Mouse (Mus musculus) heart, postnatal 0 days (tissue): ENCODE measurements around the gene Srebf2.

Source experiments
- CTCF ChIP-seq: IDR thresholded peaks from 2 replicates; pipeline ENCODE4 v1.5.1; 2016; ENCODE audit warnings: antibody characterized with exemption, control low read depth, low read depth
- EP300 ChIP-seq: IDR thresholded peaks from 2 replicates; pipeline ENCODE4 v1.6.1; 2016; ENCODE audit warnings: antibody characterized with exemption, low read depth

DNA sequence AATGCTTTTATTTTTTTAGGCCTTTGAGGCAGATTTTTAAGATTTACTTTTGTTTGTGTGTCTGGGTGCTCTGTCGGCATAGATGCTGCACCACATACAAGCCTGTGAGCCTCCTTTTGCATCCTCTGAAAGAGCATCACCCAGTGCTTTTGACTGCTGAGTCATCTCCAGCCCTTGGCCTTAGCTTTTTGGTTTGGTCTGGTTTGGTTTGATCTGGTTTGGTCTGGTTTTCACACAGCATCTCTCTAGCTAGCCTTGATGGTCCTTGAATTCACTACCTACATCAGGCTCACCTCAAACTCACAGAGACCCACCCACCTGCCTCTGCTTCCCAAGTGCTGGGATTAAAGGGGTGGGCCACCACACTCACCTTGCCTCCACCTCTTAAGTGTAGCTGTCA, 40.9 kb downstream of the Srebf2 start:
- TF ChIP-seq CTCF (no peak), EP300 (no peak)
